Mouse (Mus musculus) megakaryocyte, embryonic 14.5 days (primary cell): ENCODE results near the gene Slc48a1.

ENCODE experiments used
- FLI1 ChIP-seq: IDR thresholded peaks from 2 replicates; pipeline ENCODE4 v1.6.1; 2012; ENCODE audit warnings: low read length, inconsistent platforms, mixed read lengths
- GATA1 ChIP-seq: IDR thresholded peaks from 3 replicates; pipeline ENCODE4 v1.6.1; 2012; ENCODE audit warnings: mixed read lengths, low read length, inconsistent platforms, borderline replicate concordance

GRCm38 (mm10) chr15:97828221-97828842 is 50.0 kb downstream of the Slc48a1 start:
- TF ChIP-seq GATA1 (no peak), FLI1 (no peak)
